Mouse (Mus musculus) lung, embryonic 16.5 days (tissue): ENCODE measurements around the gene 2010300C02Rik. TPM values are rescaled to one million over a fixed set of nuclear protein-coding genes. Genes with fewer than 3 reads are reported as not detected.
"Not testable (repeated sequence)": the region's sequence is repeated elsewhere in the genome, so short reads cannot be mapped to it uniquely, and the experiment has no call there.

ENCODE experiments used
- ATAC-seq: fragments of 200-750 bp; cut with Nextera tagmentation; 2 replicates; pipeline ENCODE4 v1.8.0; 2017; ENCODE audit warnings: low read depth, mild to moderate bottlenecking, moderate library complexity
- H3K27ac ChIP-seq: fragments of 300-500 bp; sonication (generic); 2 replicates; pipeline ENCODE4 v1.5.1; 2014; ENCODE audit warnings: mild to moderate bottlenecking, control low read depth, low read length
- H3K27me3 ChIP-seq: fragments of 300-500 bp; sonication (generic); 2 replicates; pipeline ENCODE4 v1.6.1; 2014; ENCODE audit warnings: low read depth, low read length, mixed read lengths; ENCODE audit not compliant: control insufficient read depth, insufficient read depth
- H3K36me3 ChIP-seq: fragments of 300-500 bp; sonication (generic); 2 replicates; pipeline ENCODE4 v1.6.1; 2014; ENCODE audit warnings: low read length; ENCODE audit not compliant: control insufficient read depth, insufficient read depth
- H3K4me1 ChIP-seq: fragments of 300-500 bp; sonication (generic); replicated peaks from 2 replicates; pipeline ENCODE4 v1.6.1; 2014; ENCODE audit warnings: low read length, mixed read lengths; ENCODE audit not compliant: control insufficient read depth, insufficient read depth
- H3K4me2 ChIP-seq: fragments of 300-500 bp; sonication (generic); 2 replicates; pipeline ENCODE4 v1.6.1; 2014; ENCODE audit warnings: low read depth, low read length, control low read depth
- H3K4me3 ChIP-seq: fragments of 300-500 bp; sonication (generic); 2 replicates; pipeline ENCODE4 v1.5.1; 2014; ENCODE audit warnings: mild to moderate bottlenecking, low read length, control low read depth
- H3K9ac ChIP-seq: fragments of 300-500 bp; sonication (generic); 2 replicates; pipeline ENCODE4 v1.6.1; 2014; ENCODE audit warnings: low read length, control low read depth
- H3K9me3 ChIP-seq: fragments of 300-500 bp; sonication (generic); 2 replicates; pipeline ENCODE4 v1.6.1; 2016; ENCODE audit warnings: low read length; ENCODE audit not compliant: control insufficient read depth
- WGBS: fragments of 180-500 bp; shearing (Covaris S2); extraction: QIAGEN DNeasy Blood & Tissue Kit; methylation state at CpG from one replicate; pipeline ENCODE4 v1.1.7; 2014; 5-methylcytosine and 5-hydroxymethylcytosine counted together
- polyA plus RNA-seq: library from polyadenylated mRNA; unstranded; fragments of >200 nt; fragmentation: Nextera tagmentation; extraction: Ambion mirVana; gene quantifications from 2 replicates; pipeline ENCODE4 v1.2.1, GENCODE M21; 2015

2010300C02Rik gene
- polyA plus RNA-seq, 1 experiment from 2014 or later = 13.0 TPM

- H3K9me3 ChIP-seq = no peaks in the 10 kb centered on the region
- WGBS = 35% methylated on average over 7 of the region's 7 CpGs
- ATAC-seq = no peak
- H3K4me1 ChIP-seq = no peaks in the 10 kb centered on the region; the same call in 1 of the 2 replicates
- peak overlapping the region; percentile 88 for H3K4me2 ChIP-seq
- H3K27me3 ChIP-seq = peaks cover 3% of the 10 kb centered on the region; the same call in 1 of the 2 replicates
- peak overlapping the region; percentile 66 for H3K4me3 ChIP-seq
- H3K36me3 ChIP-seq = no peaks in the 10 kb centered on the region
- no peak overlapping the region; the same call in 1 of the 2 replicates for H3K9ac ChIP-seq
- peak overlapping the region; percentile 56; the same call in 1 of the 2 replicates for H3K27ac ChIP-seq
Measured at GRCm38 (mm10) chr1:37718516-37718915, 1.4 kb downstream of the 2010300C02Rik start.

GRCm38 (mm10) chr1:37717415-37718195 lies 2.3 kb downstream of the 2010300C02Rik start:
- Histone ChIP-seq H3K4me2 (no peak overlapping the region), H3K36me3 (no peaks in the 10 kb centered on the region), H3K4me3 (no peak overlapping the region), H3K27ac (no peak overlapping the region), H3K9ac (no peak overlapping the region), H3K27me3 (peaks cover 3% of the 10 kb centered on the region; the same call in 1 of the 2 replicates), H3K4me1 (no peaks in the 10 kb centered on the region; the same call in 1 of the 2 replicates), H3K9me3 (no peaks in the 10 kb centered on the region)
- ATAC-seq = no peak
- 66% methylated on average over 14 of the region's 14 CpGs for WGBS

- ATAC-seq, H3K36me3 ChIP-seq, H3K4me2 ChIP-seq, H3K4me1 ChIP-seq, H3K9me3 ChIP-seq, H3K27me3 ChIP-seq, H3K4me3 ChIP-seq, H3K27ac ChIP-seq, H3K9ac ChIP-seq: not testable (repeated sequence)
- 40% methylated on average over 4 of the region's 4 CpGs for WGBS
Measured at GRCm38 (mm10) chr1:37712357-37712737, 7.5 kb downstream of the 2010300C02Rik start.

- H3K36me3 ChIP-seq = no peaks in the 10 kb centered on the region
- H3K4me2 ChIP-seq = no peak overlapping the region
- no peak overlapping the region for H3K4me3 ChIP-seq
- WGBS = 82% methylated on average over 10 of the region's 10 CpGs
- H3K27ac ChIP-seq = no peak overlapping the region
- no peaks in the 10 kb centered on the region for H3K9me3 ChIP-seq
- H3K4me1 ChIP-seq = no peaks in the 10 kb centered on the region
- no peak for ATAC-seq
- no peak overlapping the region for H3K9ac ChIP-seq
- no peaks in the 10 kb centered on the region for H3K27me3 ChIP-seq
Measured at GRCm38 (mm10) chr1:37711596-37712356, 8.1 kb downstream of the 2010300C02Rik start.

GRCm38 (mm10) chr1:37711082-37711481 lies 8.8 kb downstream of the 2010300C02Rik start:
- no peak for ATAC-seq
- no peak overlapping the region for H3K9ac ChIP-seq
- 93% methylated on average over 5 of the region's 5 CpGs for WGBS

GRCm38 (mm10) chr1:37709736-37710135 lies 10.1 kb downstream of the 2010300C02Rik start:
- Histone ChIP-seq H3K4me3 (no peak overlapping the region), H3K9me3 (no peaks in the 10 kb centered on the region), H3K27ac (no peak overlapping the region), H3K9ac (no peak overlapping the region), H3K27me3 (no peaks in the 10 kb centered on the region), H3K36me3 (no peaks in the 10 kb centered on the region), H3K4me1 (no peaks in the 10 kb centered on the region), H3K4me2 (no peak overlapping the region)
- ATAC-seq = no peak
- WGBS = 57% methylated on average over 8 of the region's 8 CpGs

More at GRCm38 (mm10) chr1:37711082-37711481, 8.8 kb downstream of the 2010300C02Rik start:
- no peaks in the 10 kb centered on the region for H3K36me3 ChIP-seq
- no peak overlapping the region for H3K27ac ChIP-seq
- H3K27me3 ChIP-seq = no peaks in the 10 kb centered on the region
- H3K4me2 ChIP-seq = no peak overlapping the region
- no peaks in the 10 kb centered on the region for H3K9me3 ChIP-seq
- no peak overlapping the region for H3K4me3 ChIP-seq
- no peaks in the 10 kb centered on the region for H3K4me1 ChIP-seq

GRCm38 (mm10) chr1:37708270-37708955 lies 11.5 kb downstream of the 2010300C02Rik start:
- Histone ChIP-seq H3K9me3 (no peaks in the 10 kb centered on the region), H3K4me1 (no peaks in the 10 kb centered on the region), H3K27ac (no peak overlapping the region), H3K4me3 (no peak overlapping the region), H3K36me3 (no peaks in the 10 kb centered on the region), H3K9ac (no peak overlapping the region), H3K4me2 (no peak overlapping the region), H3K27me3 (no peaks in the 10 kb centered on the region)
- 85% methylated on average over 6 of the region's 6 CpGs for WGBS
- no peak for ATAC-seq

- Histone ChIP-seq H3K4me1 (peaks cover 7% of the 10 kb centered on the region; the same call in 1 of the 2 replicates), H3K36me3 (no peaks in the 10 kb centered on the region), H3K4me3 (no peak overlapping the region), H3K27ac (no peak overlapping the region), H3K4me2 (no peak overlapping the region), H3K27me3 (no peaks in the 10 kb centered on the region), H3K9ac (no peak overlapping the region), H3K9me3 (no peaks in the 10 kb centered on the region)
- WGBS = 63% methylated on average over 4 of the region's 4 CpGs
- no peak for ATAC-seq
Measured at GRCm38 (mm10) chr1:37702326-37702725, 17.6 kb downstream of the 2010300C02Rik start.
